Mouse (Mus musculus) left cerebral cortex, postnatal 10 days (tissue): ENCODE measurements around the gene Gramd1b. TPM values are rescaled to one million over a fixed set of nuclear protein-coding genes. Genes with fewer than 3 reads are reported as not detected.

Source experiments
- DNase-seq, 2 experiments: peaks; one replicate each; pipeline ENCODE4 v3.0.0; 2021 to 2022; ENCODE audit warnings: low spot score in 2 of 2, mixed read lengths in 1 of 2; ENCODE audit errors: extremely low spot score in 1 of 2
- intact Hi-C: fragments of 180-260 bp; cut with DNase I; formaldehyde crosslinking; loops from one replicate; pipeline ENCODE4 v1.15.1; 2025
- total RNA-seq, 2 experiments: library from RNA; stranded (reverse); gene quantifications; 2 replicates each; pipeline ENCODE4 v1.2.3; 2021

Gramd1b gene
- total RNA-seq, 2 experiments from 2014 or later: 128 to 136 TPM

DNA sequence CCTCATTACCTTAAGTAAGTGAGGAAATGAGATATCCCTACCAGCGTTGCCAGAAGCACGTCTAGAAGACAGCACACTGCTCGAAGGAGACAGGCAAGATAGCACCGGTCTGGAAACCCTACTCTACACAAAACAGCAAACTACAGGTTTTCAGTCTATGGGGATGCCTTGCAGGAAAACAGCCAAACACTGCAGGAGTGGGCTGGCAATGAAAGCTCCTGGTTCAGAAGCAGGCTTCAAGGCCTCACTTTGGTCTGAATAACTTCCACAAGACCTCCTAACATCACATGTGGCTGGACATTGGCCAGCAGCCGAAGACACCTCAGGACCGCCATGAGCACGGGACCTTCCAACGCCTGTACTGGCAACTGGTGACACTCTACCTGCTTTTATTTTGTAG is 175.8 kb downstream of the Gramd1b start:
- intact Hi-C loops: no loop called here
- DNase-seq: no peak

DNA sequence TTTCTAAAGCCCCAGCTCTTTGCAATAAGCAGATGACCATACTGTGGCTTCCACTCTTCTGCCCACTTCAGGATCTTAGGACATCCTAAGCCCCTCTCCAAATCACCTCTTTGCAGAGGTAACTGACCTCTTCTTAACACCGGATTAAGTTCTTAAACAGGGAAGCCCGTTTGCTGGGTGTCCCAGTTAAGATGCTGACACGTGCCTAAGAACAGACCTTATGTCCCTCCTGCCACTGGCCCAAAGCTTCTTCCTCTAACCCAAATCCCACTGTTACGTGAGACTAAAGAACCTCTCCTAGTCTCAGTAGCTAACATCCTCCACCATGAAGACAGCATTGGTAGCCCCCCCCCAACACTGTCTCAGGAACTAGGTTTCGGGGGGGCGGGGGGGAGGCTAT is 177.6 kb downstream of the Gramd1b start:
- no peak for DNase-seq
- intact Hi-C loops: no loop called here

DNA sequence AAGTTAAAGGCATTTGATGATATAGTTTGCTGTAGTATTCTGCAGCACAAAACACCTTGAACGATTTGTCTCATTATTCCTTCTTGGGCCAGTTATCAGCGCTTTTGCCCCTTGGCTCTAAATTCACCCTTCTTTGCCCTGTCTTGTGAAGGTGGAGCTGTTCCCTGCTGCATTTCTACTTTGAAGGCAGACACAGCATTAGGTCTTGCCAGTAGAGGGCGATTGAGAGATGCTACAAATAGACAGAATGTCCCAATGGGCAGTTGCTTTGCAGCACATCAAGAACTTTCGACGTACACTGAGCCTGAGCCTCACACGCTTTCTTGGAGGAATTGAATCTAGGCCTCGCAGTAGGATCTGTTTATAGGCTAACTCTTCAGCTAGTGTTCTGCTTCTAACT is 180.5 kb downstream of the Gramd1b start:
- peak; percentile 56 to 75 for DNase-seq
- intact Hi-C loops: no loop called here

DNA sequence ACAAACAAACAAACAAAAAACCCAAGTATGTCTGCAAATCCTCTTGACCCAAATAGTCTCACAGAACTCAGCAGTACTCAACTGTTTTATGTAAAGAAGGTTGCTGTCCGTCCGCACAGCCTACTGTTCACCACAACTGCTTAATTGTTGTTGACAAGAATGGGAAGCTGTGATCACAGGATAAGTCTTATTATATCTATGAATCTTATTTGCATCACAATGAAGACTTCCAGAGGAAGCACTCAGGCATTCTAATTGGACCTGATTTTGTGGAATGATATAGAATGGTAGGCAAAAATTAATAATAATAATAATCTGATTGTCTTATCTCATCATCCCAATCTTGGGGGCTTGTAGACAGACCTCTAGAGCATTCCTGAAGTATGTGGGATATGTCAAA is 181.1 kb downstream of the Gramd1b start:
- intact Hi-C loops: no loop called here
- DNase-seq: no peak

DNA sequence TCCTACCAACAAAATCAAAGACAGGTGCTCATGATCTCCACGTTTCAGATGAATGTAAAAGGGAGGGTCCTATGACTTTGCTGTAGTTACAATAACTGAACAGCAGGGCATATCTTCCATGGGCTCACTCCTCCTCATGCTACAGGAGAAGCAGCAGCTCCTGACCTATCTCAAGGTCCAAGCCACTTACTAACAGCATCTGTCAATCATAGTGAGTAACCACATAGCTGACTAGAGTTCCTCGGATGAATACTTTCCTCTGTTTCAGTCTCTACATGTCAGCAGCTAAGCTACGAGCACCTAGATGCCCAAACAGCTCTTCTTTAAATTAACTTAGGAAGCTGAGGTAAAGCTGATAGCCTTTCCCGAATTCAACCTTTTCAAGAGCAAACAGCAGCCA is 181.6 kb downstream of the Gramd1b start:
- intact Hi-C loops: no loop called here

DNA sequence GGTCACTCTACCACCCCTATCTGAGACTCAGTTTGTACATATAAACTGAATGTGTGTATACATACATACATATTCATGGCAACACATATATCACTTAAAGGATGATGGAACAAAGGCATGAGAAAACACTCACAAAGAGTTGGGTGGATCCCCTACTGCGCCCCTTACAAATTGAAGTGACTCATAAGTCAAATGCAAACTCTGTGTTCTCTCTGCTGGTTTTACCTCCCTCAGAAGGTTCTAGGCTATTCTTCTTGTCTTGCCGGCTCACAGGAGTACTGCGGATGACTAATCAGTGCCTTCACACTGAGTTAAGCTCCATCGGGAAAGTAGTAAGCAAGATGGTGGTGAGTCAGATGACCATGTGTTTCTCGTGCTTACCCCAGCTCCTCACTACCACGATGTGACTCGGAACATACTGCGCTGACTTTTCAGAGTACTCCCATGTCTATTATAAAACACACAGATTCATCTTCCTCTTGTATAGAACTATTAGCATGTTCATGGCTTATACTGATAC is 182.4 kb downstream of the Gramd1b start:
- DNase-seq: no peak
- intact Hi-C loops: no loop called here

More for the DNA sequence above, 181.6 kb downstream of the Gramd1b start:
- DNase-seq: no peak

DNA sequence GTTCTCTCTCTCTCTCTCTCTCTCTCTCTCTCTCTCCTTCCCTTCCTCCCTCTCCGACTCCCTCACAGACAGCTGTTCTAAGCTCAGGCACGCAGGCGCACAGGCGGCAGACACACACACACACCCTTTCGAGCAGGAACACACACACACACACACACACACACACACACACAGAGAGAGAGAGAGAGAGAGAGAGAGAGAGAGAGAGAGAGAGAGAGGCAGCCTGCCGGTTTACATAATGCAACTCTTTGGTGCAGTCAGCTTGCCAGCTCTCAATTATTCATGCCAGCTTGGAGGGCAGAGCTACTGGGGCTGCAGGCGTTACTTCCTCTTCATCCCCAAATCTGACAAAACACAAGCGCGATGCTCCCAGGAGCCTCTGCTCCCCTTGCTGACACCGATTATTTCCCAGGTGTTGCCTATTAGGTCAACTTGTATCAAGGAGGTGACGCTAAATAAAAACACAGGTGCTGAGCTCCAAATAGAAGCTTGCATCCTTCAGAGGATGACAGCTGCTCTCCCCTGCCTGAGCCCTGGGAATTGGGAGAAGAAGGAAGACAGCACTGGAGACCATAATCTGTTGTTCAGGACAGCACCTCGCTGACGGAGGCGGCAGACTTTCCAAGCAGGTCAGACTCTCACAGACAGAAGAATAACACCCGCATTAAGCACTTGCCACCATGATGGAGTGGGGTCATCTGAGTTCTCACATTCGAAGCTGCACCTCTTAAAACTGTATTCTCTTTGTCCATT is 184.8 kb downstream of the Gramd1b start:
- peak; percentile 79 to 80 for DNase-seq
- intact Hi-C loops: no loop called here

DNA sequence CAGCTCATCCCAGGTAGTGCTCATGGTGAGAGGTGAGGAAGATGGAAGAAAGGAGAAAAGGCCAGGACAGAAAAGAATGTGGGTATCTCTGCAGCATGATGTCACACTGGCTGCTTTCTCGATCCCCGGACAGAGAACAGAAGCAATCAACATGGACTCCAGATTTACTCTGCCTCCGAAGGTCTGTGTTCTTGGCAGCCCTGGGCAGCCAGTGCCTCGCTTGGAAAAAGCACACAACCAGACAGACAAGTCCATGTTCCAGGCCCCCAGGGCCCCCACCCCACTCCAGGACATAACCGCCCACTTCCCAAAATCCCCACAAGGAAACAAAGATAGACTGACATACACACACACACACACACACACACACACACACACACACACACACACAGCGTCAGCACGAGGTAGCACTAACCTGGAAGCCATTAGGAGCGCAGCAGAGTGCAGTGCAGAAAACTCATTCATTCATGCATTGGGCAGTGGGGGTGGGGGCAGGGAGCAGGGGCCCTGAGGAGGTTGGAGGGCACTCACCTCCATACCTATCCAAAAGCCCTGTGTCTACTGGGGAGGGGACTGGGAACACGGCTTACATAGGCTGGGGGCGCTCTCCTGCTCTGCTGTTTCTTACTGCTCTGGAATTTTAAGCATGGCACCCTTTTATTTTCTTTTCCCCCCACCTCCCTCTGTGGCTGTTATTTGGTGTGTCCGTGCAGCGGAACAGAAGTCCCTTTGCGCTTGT is 185.5 kb downstream of the Gramd1b start:
- DNase-seq: no peak
- intact Hi-C loops: no loop called here

DNA sequence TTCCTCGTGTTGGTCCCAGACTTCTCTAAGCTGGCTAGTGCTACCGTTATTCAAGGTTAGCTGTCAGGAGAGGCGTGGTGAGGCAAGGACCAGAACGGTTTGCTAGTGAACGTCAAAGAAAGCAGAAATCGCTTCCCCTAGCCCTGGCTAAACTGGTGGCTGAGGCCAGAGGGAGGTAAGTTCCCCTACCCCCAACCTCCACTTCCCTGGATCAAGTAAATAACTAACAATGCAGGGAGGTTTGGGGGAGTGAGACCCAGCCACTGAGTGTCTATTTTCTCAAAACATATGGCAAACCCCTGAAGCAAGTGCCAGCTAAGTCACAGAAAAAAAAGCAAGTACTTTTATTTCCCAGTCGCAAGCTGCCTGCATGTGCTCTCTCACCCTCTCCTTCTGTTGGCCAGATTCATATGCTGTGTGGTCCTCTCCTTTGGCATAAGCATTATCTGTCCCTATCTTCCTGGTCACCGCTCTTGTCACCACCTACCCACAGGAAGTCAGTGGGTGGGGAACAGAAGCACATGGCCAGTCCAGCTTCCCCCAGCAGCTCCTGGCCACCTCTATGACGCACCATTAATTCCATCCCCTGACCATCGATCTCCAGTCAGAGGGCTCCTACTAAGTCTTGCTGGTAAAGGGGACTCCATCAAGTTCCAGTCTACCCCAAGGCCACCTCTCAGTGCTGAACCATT is 186.2 kb downstream of the Gramd1b start:
- no peak for DNase-seq
- intact Hi-C loops: no loop called here

DNA sequence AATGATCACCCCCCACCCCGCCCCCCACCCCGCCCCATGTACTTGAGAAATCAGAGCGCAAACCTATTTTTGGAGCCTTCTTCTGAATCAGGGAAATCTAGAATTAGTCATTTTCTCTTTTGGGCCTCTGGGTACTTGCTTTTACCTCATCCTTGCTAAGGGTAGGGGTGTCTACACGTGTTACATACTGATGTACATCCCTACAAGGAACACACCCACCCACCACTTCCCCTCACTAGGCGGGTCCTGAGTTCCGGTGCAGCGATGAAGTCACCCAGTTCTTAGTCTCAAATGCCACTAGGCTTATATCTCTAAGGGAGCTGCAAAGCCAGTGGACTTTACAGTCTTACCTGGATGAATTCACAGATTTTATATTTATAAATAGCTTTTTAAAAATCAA is 187.4 kb downstream of the Gramd1b start:
- intact Hi-C loops: no loop called here
- no peak for DNase-seq

DNA sequence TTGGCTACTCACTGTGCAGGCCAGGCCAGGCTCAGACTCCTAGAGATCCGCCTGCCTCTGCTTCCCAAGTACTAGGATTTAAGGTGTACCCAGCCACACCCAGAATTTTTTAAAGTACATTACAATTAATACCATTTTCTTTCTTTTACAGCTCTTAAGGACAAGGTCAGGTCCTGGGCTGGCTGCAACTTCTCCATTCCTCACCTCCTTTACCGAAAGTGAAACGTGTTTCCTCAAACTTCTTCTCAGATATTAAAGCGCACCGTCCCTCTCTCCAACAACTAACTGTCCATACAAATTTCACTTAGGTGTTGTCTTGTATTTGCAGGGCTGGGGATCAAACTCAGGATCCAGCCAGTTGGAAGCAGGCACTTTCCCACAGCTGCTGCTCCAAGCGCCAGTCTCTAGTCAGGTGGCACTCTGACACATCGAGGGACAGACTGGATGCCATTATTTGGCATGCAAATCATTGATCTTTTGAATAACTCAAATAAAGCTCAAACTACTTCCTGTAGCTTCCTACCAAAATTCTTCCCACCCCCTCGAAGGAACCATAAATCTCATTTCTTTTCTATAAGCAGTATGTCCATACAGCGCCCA is 188.0 kb downstream of the Gramd1b start:
- intact Hi-C loops: no loop called here
- DNase-seq: no peak

DNA sequence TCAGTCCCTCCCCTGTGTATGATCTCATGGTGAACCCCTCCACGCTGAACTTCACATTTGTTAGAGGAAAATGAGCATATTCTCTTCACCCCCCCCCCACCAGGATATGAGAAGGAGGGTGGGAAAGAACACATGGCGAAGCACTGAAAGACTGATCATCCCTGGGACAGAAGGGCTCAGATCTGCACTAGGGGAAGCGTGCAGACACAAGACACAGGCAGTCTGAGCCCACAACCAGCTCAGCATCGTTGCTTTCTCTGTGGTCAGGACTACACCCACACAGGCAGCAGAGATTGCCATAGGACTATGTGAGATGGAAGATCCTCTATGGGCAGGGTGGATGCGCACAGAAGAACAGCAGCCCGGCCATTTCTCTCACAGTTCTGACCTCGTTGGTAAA is 189.1 kb downstream of the Gramd1b start:
- intact Hi-C loops: no loop called here
- no peak for DNase-seq

DNA sequence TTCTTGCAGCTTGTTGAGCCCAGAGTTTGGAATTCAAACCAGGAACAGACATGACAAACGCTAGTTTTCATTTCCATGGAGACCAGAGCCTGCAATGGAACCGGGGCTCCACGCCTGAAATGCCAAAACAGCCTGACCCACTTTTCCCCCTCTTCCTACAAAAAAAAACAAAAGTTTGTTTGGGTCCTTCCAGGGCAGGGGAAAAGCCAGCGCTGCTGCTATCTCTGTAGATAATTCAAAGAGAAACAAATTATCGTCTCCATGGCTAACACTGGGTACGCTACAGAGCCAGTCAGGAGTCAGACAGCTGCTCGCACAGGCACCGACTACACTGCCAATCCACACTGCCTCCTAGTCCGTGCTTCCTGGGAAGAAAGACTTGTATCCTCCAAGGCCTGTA is 191.6 kb downstream of the Gramd1b start:
- no peak for DNase-seq
- intact Hi-C loops: loop anchor here (5.0 kb wide), 1 partner anchor 53 kb away; no protein-coding TSS in a partner anchor

DNA sequence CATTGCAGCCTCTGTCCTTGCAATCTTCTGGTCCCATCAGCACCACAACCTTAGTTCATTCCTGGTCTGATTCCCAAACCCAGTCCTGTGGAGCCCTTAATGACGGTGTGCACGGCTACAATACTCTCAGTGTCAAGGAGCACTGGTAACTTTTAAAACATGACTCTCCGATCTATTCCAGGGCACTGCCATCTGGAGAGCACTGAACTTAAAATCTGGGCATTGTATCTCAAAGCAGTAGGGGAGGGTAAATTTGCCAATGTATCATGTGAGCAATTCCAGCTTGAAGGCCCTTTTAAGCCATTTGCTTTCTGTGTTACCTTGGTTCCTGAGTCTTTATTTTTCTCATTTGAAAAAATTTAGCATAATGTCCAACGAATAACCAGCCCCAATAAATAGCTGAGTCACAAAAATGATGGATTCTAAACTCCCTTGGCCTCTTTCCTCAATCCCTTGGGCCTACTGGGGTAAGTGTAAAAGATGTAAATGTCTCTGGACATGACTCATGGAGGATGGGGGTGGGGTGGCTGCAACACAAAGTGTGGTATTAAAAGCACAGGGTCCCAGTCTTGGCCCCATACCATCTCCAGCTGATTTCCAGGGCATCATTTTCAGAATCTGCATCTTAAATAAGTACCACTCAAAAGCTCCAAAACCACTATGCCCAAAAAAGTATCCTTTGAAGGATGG is 193.9 kb downstream of the Gramd1b start:
- intact Hi-C loops: loop anchor here (5.0 kb wide), 1 partner anchor 55 kb away; no protein-coding TSS in a partner anchor
- DNase-seq: no peak

DNA sequence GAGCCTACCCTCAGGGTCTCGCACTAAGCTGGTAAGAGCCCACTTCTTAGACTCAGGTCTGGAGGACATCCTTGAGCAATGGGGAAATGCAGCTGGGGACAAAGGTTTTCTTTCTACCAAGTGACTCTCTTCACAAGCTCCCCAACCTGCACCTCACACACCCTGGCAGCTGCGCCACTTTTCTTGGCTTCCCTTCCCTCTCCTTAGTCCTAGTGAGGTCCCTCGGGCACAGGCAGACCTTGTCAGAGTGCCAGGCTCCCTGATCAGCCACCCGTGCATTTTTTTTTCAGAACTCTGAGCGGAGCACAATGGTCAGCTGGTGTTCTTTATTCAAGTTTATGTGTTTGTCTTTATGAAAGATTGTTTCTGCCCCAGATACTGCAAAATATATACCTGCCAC is 194.5 kb downstream of the Gramd1b start:
- intact Hi-C loops: loop anchor here (5.0 kb wide), 1 partner anchor 56 kb away; no protein-coding TSS in a partner anchor
- DNase-seq: peak in 1 of 2 experiments; percentile 60

DNA sequence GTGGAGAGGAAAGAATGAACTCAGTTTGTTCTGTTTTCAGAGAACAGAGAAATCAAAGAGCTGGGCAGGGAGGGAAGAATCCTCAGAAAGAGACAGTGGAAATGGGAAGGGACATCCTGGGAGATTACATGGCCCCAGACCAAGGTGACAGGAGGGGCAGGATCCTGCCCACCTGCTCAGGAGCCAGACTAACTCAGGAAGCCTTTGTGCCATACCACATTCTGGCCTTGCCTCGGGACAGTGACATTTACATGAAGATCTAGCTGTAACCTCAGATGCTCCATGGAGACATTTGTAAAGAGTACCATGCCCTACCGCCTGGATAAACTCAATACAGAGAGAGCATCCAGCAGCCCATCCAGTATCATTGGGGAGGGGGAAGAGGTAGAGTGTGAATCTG is 196.6 kb downstream of the Gramd1b start:
- intact Hi-C loops: loop anchor here (5.0 kb wide), 2 partner anchors 58 to 107 kb away; no protein-coding TSS in a partner anchor
- DNase-seq: no peak

DNA sequence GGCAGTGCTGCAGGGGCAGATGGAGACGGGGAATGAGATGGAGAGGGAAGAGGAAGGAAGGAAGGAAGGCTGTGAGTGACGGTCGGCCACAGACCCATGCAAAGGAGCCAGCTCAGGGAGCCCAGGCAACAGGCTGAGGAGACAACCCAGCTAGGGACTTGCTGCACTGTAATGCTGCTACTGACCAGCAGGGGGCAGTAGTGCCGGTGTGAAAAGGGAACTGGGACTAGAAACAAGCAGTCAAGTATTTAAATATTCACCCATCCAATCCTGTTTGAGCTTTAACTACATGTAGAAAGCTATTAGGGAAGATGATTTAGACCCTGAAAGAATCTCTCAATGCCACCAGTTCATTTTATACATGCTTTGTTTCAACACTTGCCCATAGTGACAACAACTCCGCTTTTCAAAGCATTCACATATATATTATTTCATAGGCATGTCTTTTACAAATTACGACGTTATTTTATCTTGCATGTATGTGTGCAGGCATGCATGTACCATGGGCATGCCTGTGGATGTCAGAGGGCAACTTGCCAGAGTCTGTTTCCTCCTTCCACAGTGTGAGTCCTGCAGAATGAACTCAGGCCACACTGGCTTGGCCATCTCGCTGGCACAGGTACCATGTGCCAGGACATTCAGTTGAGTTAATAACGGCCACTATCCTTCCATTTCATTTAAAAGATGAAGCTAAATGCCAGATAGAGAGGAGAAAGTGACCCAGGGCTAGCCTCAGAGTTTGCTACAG is 197.4 kb downstream of the Gramd1b start:
- intact Hi-C loops: loop anchor here (5.0 kb wide), 1 partner anchor 107 kb away; no protein-coding TSS in a partner anchor
- DNase-seq: peak; percentile 76 to 87
